Mouse (Mus musculus) stomach, postnatal 0 days (tissue): ENCODE measurements around the gene Cpm.

Experiments
- CTCF ChIP-seq: IDR thresholded peaks from 2 replicates; pipeline ENCODE4 v1.5.1; 2016; ENCODE audit warnings: antibody characterized with exemption, low read depth, mild to moderate bottlenecking, moderate library complexity
- EP300 ChIP-seq: optimal IDR thresholded peaks from 2 replicates; pipeline ENCODE3; 2016; ENCODE audit warnings: antibody characterized with exemption

DNA sequence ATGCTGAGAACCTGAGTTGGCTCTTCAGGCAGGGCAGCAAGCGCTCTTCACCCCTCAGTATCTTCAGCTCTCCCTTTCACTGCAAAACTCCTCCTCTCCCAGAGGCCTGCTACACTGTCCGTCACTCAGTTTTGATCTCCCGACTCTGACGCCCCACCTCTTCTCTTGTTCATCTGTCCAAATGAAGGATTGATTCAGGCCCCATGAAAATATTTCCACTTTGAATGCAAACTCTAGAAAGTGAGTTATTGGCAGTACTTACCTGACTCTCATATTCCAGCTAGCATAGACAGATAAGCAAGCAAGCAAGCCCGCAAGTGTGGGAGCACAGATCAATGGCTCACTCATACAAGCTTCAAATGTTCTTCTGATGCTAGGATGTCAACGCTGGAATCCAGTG lies 15.3 kb upstream of the Cpm start:
- TF ChIP-seq CTCF = no peak
- no peak for TF ChIP-seq EP300
